Comparison of ENCODE assay signal across 10 mouse cellular contexts in genomic region chr13:23593051-23593770, GRCm38 (mm10). TPM values are rescaled to one million over a fixed set of nuclear protein-coding genes. Genes with fewer than 3 reads are reported as not detected.
DNase-seq lines count a peak whose midpoint lies in the region; ATAC-seq and TF ChIP-seq lines count a peak whose summit lies in the region.
"Had no signal": no experiment of that assay in that cellular context is flagged by ENCODE, and none has a peak within 500 bp of the region (broad histone marks: within the 10 kb centered on the region; RNA-seq: fewer than 3 reads in every experiment).

No protein-coding gene starts in this region.

- WGBS in heart, embryonic 14.5 days = 61% methylated on average over 5 of the region's 5 CpGs
- 52% methylated on average over 5 of the region's 5 CpGs for WGBS in intestine, embryonic 16.5 days
- WGBS in liver, embryonic 15.5 days (ENCODE audit: insufficient replicate concordance) = 13% methylated on average over 5 of the region's 5 CpGs
- 85% methylated on average over 5 of the region's 5 CpGs for WGBS in hindbrain, embryonic 16.5 days

- H3K36me3 ChIP-seq in heart, embryonic 14.5 days (ENCODE audit: control insufficient read depth, insufficient read depth, low read length) = no peaks in the 10 kb centered on the region
- no peaks in the 10 kb centered on the region for H3K36me3 ChIP-seq in G1E (replicated peaks)
- no peaks in the 10 kb centered on the region for H3K36me3 ChIP-seq in intestine, embryonic 16.5 days (ENCODE audit: control insufficient read depth, insufficient read depth, low read length)
- H3K36me3 ChIP-seq in liver, embryonic 15.5 days (replicated peaks) = no peaks in the 10 kb centered on the region
- H3K36me3 ChIP-seq in hindbrain, embryonic 16.5 days (ENCODE audit: control insufficient read depth, insufficient read depth, low read length) = no peaks in the 10 kb centered on the region

- ATAC-seq in heart, embryonic 14.5 days (ENCODE audit: insufficient number of reproducible peaks, insufficient read depth, low FRiP score, low read depth) = no peak
- peak; percentile 47; the same call in 1 of the 2 replicates for ATAC-seq in G1E (ENCODE audit: extremely low read depth, insufficient number of reproducible peaks, low FRiP score, poor library complexity, severe bottlenecking)
- peak; percentile 72 for ATAC-seq in intestine, embryonic 16.5 days
- ATAC-seq in liver, embryonic 15.5 days (ENCODE audit: insufficient read depth) = no peak
- no peak for ATAC-seq in hindbrain, embryonic 16.5 days

- H3K4me2 ChIP-seq in heart, embryonic 14.5 days (ENCODE audit: low read length) = no peak overlapping the region
- H3K4me2 ChIP-seq in intestine, embryonic 16.5 days (ENCODE audit: low read depth, low read length) = no peak overlapping the region
- H3K4me2 ChIP-seq in liver, embryonic 15.5 days = peak overlapping the region; percentile 21; the same call in 1 of the 2 replicates
- no peak overlapping the region for H3K4me2 ChIP-seq in hindbrain, embryonic 16.5 days (ENCODE audit: low read length)

- no peak overlapping the region for H3K9ac ChIP-seq in heart, embryonic 14.5 days (ENCODE audit: low read length)
- 0 out of 2 replicates have a peak overlapping the region, but pooled peaks have one; percentile 37 for H3K9ac ChIP-seq in intestine, embryonic 16.5 days (ENCODE audit: low read depth, low read length)
- peak overlapping the region; percentile 35 for H3K9ac ChIP-seq in liver, embryonic 15.5 days
- H3K9ac ChIP-seq in hindbrain, embryonic 16.5 days (ENCODE audit: low read depth, low read length) = no peak overlapping the region

- H3K4me3 ChIP-seq in heart, embryonic 14.5 days (ENCODE audit: control insufficient read depth in 1 of 2, insufficient read depth in 1 of 2, low read depth in 1 of 2, low read length in 2 of 2) = no peak overlapping the region
- H3K4me3 ChIP-seq in G1E (ENCODE audit: low read depth, low read length) = no peak overlapping the region
- H3K4me3 ChIP-seq in intestine, embryonic 16.5 days (ENCODE audit: low read length) = no peak overlapping the region
- H3K4me3 ChIP-seq in liver, embryonic 15.5 days (replicated peaks) = no peak overlapping the region
- no peak overlapping the region for H3K4me3 ChIP-seq in hindbrain, embryonic 16.5 days (ENCODE audit: low read length)

- no peaks in the 10 kb centered on the region for H3K4me1 ChIP-seq in heart, embryonic 14.5 days (ENCODE audit: control insufficient read depth in 2 of 2, insufficient read depth in 2 of 2, low read length in 2 of 2)
- peaks cover 82% of the 10 kb centered on the region for H3K4me1 ChIP-seq in G1E (ENCODE audit: insufficient read depth, low read depth, low read length)
- peaks cover 5% of the 10 kb centered on the region; the same call in 1 of the 2 replicates for H3K4me1 ChIP-seq in intestine, embryonic 16.5 days (ENCODE audit: control insufficient read depth, insufficient read depth, low read length)
- H3K4me1 ChIP-seq in liver, embryonic 15.5 days (replicated peaks) = peaks cover 57% of the 10 kb centered on the region
- H3K4me1 ChIP-seq in hindbrain, embryonic 16.5 days (ENCODE audit: control insufficient read depth, insufficient read depth, low read depth, low read length) = no peaks in the 10 kb centered on the region

- H3K27ac ChIP-seq in heart, embryonic 14.5 days (replicated peaks in 1 of 2; ENCODE audit: control insufficient read depth in 1 of 2, insufficient read depth in 1 of 2, low read depth in 2 of 2, low read length in 2 of 2) = peak overlapping the region; percentile 49 to 55; a peak in 3 of 4 replicates
- H3K27ac ChIP-seq in intestine, embryonic 16.5 days (ENCODE audit: low read length) = peak overlapping the region; percentile 74
- peak overlapping the region; percentile 84 for H3K27ac ChIP-seq in liver, embryonic 15.5 days (replicated peaks)
- H3K27ac ChIP-seq in hindbrain, embryonic 16.5 days (ENCODE audit: low read depth, low read length) = no peak overlapping the region

- no peaks in the 10 kb centered on the region for H3K27me3 ChIP-seq in heart, embryonic 14.5 days (ENCODE audit: control insufficient read depth, insufficient read depth, low read length)
- no peaks in the 10 kb centered on the region for H3K27me3 ChIP-seq in G1E (ENCODE audit: insufficient read depth, low read length)
- no peaks in the 10 kb centered on the region for H3K27me3 ChIP-seq in intestine, embryonic 16.5 days (replicated peaks; ENCODE audit: control insufficient read depth, insufficient read depth, low read length)
- H3K27me3 ChIP-seq in liver, embryonic 15.5 days = no peaks in the 10 kb centered on the region
- H3K27me3 ChIP-seq in hindbrain, embryonic 16.5 days (replicated peaks; ENCODE audit: control insufficient read depth, insufficient read depth, low read length) = no peaks in the 10 kb centered on the region

- no peaks in the 10 kb centered on the region for H3K9me3 ChIP-seq in heart, embryonic 14.5 days (ENCODE audit: control insufficient read depth, low read length)
- H3K9me3 ChIP-seq in G1E (replicated peaks) = no peaks in the 10 kb centered on the region
- H3K9me3 ChIP-seq in intestine, embryonic 16.5 days (ENCODE audit: control insufficient read depth, low read length) = no peaks in the 10 kb centered on the region
- no peaks in the 10 kb centered on the region for H3K9me3 ChIP-seq in liver, embryonic 15.5 days (replicated peaks)
- H3K9me3 ChIP-seq in hindbrain, embryonic 16.5 days (ENCODE audit: control insufficient read depth, low read length) = no peaks in the 10 kb centered on the region

- no peak for TF ChIP-seq CTCF in G1E (IDR thresholded peaks at IDR 0.05; ENCODE audit: low read depth, low read length)

- DNase-seq in heart, adult 9 months (ENCODE audit: low spot score in 2 of 2) = no peak
- peak; percentile 28 for DNase-seq in G1E (ENCODE audit: low spot score)
- DNase-seq in adrenal gland, adult 2 months = no peak
- no peak for DNase-seq in embryo, embryonic 10.5 days (ENCODE audit: low spot score)
- DNase-seq: adrenal gland, adult 8-10 months; right cerebral cortex, postnatal 25 days had no signal

RNA-seq across cellular contexts. Expression of gene Hist1h4d, which starts 11.8 kb away (rescaled TPM):
- 38.6 and 49.0 TPM in 2 replicates for polyA plus RNA-seq in heart, embryonic 14.5 days (2014; fragmentation: Nextera tagmentation; extraction: Ambion mirVana)
- total RNA-seq in G1E (2014; fragmentation: Nextera tagmentation) (2,252 and 2,609 TPM in 2 replicates), G1E (2017) (1,080 and 1,131 TPM in 2 replicates)
- polyA plus RNA-seq in G1E (2012) = 14.6 and 40.1 TPM in 2 replicates
- polyA plus RNA-seq in intestine, embryonic 16.5 days (2015; fragmentation: Nextera tagmentation; extraction: Ambion mirVana) = 61.7 and 73.9 TPM in 2 replicates
- polyA plus RNA-seq in liver, embryonic 15.5 days (2015; fragmentation: Nextera tagmentation; extraction: Ambion mirVana) = 125 and 146 TPM in 2 replicates
- total RNA-seq in adrenal gland, adult 2 months (2021) = 100 to 1,000 TPM; 118 to 129 TPM
- 2.6 and 2.7 TPM in 2 replicates for polyA plus RNA-seq in adrenal gland, adult 2 months (2012; rRNA removed)
- 27.6 and 30.0 TPM in 2 replicates for polyA plus RNA-seq in hindbrain, embryonic 16.5 days (2015; fragmentation: Nextera tagmentation; extraction: Ambion mirVana)

RNA-seq across cellular contexts. Expression of gene Hist1h3d, which starts 17.6 kb away (rescaled TPM):
- polyA plus RNA-seq in heart, embryonic 14.5 days (2014; fragmentation: Nextera tagmentation; extraction: Ambion mirVana) = 2.2 and 3.7 TPM in 2 replicates
- 524 and 556 TPM in 2 replicates for total RNA-seq in G1E (2014; fragmentation: Nextera tagmentation)
- 92.0 and 101 TPM in 2 replicates for total RNA-seq in G1E (2017)
- 3.7 and 9.6 TPM in 2 replicates for polyA plus RNA-seq in G1E (2012)
- polyA plus RNA-seq in intestine, embryonic 16.5 days (2015; fragmentation: Nextera tagmentation; extraction: Ambion mirVana) = 3.8 and 4.8 TPM in 2 replicates
- 6.0 and 7.4 TPM in 2 replicates for polyA plus RNA-seq in liver, embryonic 15.5 days (2015; fragmentation: Nextera tagmentation; extraction: Ambion mirVana)
- total RNA-seq in adrenal gland, adult 2 months (2021) = 1 to 10 TPM; 3.7 to 6.5 TPM
- 3.7 TPM in 2 replicates for polyA plus RNA-seq in adrenal gland, adult 2 months (2012; rRNA removed)
- 0.85 and 1.3 TPM in 2 replicates for polyA plus RNA-seq in hindbrain, embryonic 16.5 days (2015; fragmentation: Nextera tagmentation; extraction: Ambion mirVana)

RNA-seq across cellular contexts. Expression of gene Hist1h2ad, which starts 19.0 kb away (rescaled TPM):
- 0.44 and 0.53 TPM in 2 replicates for polyA plus RNA-seq in heart, embryonic 14.5 days (2014; fragmentation: Nextera tagmentation; extraction: Ambion mirVana)
- 5.3 and 7.3 TPM in 2 replicates for total RNA-seq in G1E (2014; fragmentation: Nextera tagmentation)
- total RNA-seq in G1E (2017) = 491 and 756 TPM in 2 replicates
- polyA plus RNA-seq in G1E (2012) = 2.3 and 7.4 TPM in 2 replicates
- 0.65 and 2.7 TPM in 2 replicates for polyA plus RNA-seq in intestine, embryonic 16.5 days (2015; fragmentation: Nextera tagmentation; extraction: Ambion mirVana)
- 3.6 and 4.1 TPM in 2 replicates for polyA plus RNA-seq in liver, embryonic 15.5 days (2015; fragmentation: Nextera tagmentation; extraction: Ambion mirVana)
- total RNA-seq in adrenal gland, adult 2 months (2021) = 1 to 10 TPM; 2.9 to 6.4 TPM
- 2.5 and 3.2 TPM in 2 replicates for polyA plus RNA-seq in adrenal gland, adult 2 months (2012; rRNA removed)
- 0.57 and 1.3 TPM in 2 replicates for polyA plus RNA-seq in hindbrain, embryonic 16.5 days (2015; fragmentation: Nextera tagmentation; extraction: Ambion mirVana)

RNA-seq across cellular contexts. Expression of gene Hist1h2bf, which starts 19.2 kb away (rescaled TPM):
- polyA plus RNA-seq in heart, embryonic 14.5 days (2014; fragmentation: Nextera tagmentation; extraction: Ambion mirVana) = 0.61 and 3.7 TPM in 2 replicates
- 610 and 627 TPM in 2 replicates for total RNA-seq in G1E (2014; fragmentation: Nextera tagmentation)
- total RNA-seq in G1E (2017) = 748 and 859 TPM in 2 replicates
- polyA plus RNA-seq in G1E (2012) = 5.7 and 27.4 TPM in 2 replicates
- 0.62 and 2.1 TPM in 2 replicates for polyA plus RNA-seq in intestine, embryonic 16.5 days (2015; fragmentation: Nextera tagmentation; extraction: Ambion mirVana)
- 4.0 and 6.7 TPM in 2 replicates for polyA plus RNA-seq in liver, embryonic 15.5 days (2015; fragmentation: Nextera tagmentation; extraction: Ambion mirVana)
- 10 to 100 TPM; 17.9 to 21.6 TPM for total RNA-seq in adrenal gland, adult 2 months (2021)
- 0.80 and 5.5 TPM in 2 replicates for polyA plus RNA-seq in adrenal gland, adult 2 months (2012; rRNA removed)
- polyA plus RNA-seq in hindbrain, embryonic 16.5 days (2015; fragmentation: Nextera tagmentation; extraction: Ambion mirVana) = 0.44 and 0.67 TPM in 2 replicates

RNA-seq across cellular contexts. Expression of gene Hist1h2bg, which starts 22.0 kb away (rescaled TPM):
- 3.7 and 6.2 TPM in 2 replicates for polyA plus RNA-seq in heart, embryonic 14.5 days (2014; fragmentation: Nextera tagmentation; extraction: Ambion mirVana)
- total RNA-seq in G1E (2014; fragmentation: Nextera tagmentation) (1,531 and 1,684 TPM in 2 replicates), G1E (2017) (1,342 and 1,812 TPM in 2 replicates)
- 13.0 and 49.8 TPM in 2 replicates for polyA plus RNA-seq in G1E (2012)
- polyA plus RNA-seq in intestine, embryonic 16.5 days (2015; fragmentation: Nextera tagmentation; extraction: Ambion mirVana) = 8.7 and 8.8 TPM in 2 replicates
- polyA plus RNA-seq in liver, embryonic 15.5 days (2015; fragmentation: Nextera tagmentation; extraction: Ambion mirVana) = 10.0 and 11.6 TPM in 2 replicates
- 10 to 100 TPM; 41.1 to 60.2 TPM for total RNA-seq in adrenal gland, adult 2 months (2021)
- polyA plus RNA-seq in adrenal gland, adult 2 months (2012; rRNA removed) = 25.3 and 27.0 TPM in 2 replicates
- 0.79 and 1.4 TPM in 2 replicates for polyA plus RNA-seq in hindbrain, embryonic 16.5 days (2015; fragmentation: Nextera tagmentation; extraction: Ambion mirVana)

Comparison
In these comparisons a context has a peak if more than half of its experiments do, and no peak if none do; other contexts are left out.
1. ATAC-seq: peak in G1E (single experiment) and intestine, embryonic 16.5 days (single experiment); none in heart, embryonic 14.5 days (single experiment), liver, embryonic 15.5 days (single experiment) and hindbrain, embryonic 16.5 days (single experiment).
2. H3K9ac ChIP-seq: peak in intestine, embryonic 16.5 days (single experiment) and liver, embryonic 15.5 days (single experiment); none in heart, embryonic 14.5 days (single experiment) and hindbrain, embryonic 16.5 days (single experiment).